Mouse (Mus musculus) right cerebral cortex, postnatal 36 days (tissue): ENCODE results near the gene BC048671.

Experiments
- DNase-seq, 2 experiments: peaks; one replicate each; pipeline ENCODE4 v3.0.0; 2022; ENCODE audit warnings: low spot score in 2 of 2, mixed read lengths in 1 of 2

Gene BC048671

DNA sequence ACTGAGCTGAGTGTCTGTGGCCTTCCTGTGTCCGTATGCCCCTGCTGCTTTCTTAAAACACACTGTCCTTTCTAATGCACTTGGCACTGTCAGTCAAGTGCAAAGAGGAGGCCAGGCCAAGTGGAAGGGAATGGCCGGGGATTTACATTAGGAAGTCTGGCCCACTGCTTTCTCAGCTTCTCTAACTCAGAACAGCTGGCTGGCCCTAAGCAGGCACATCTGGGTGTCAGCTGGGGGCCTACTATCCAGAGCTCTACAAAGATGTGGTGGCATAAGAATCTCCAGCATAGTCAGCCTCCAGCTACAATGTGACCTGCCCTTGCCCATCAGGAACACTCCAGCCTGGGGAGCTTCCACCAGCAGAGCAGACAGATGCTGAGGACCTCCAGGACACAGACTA is 49.0 kb downstream of the BC048671 start:
- DNase-seq, result no peak
